9 mouse cellular contexts compared by ENCODE assay signal in genomic region chr12:99529687-99530411, GRCm38 (mm10). TPM values are rescaled to one million over a fixed set of nuclear protein-coding genes. Genes with fewer than 3 reads are reported as not detected.
DNase-seq lines count a peak whose midpoint lies in the region; ATAC-seq lines count a peak whose summit lies in the region.
"Had no signal": no experiment of that assay in that cellular context is flagged by ENCODE, and none has a peak within 500 bp of the region (broad histone marks: within the 10 kb centered on the region; RNA-seq: fewer than 3 reads in every experiment).

No protein-coding gene starts in this region.

- H3K36me3 ChIP-seq in embryonic facial prominence, embryonic 12.5 days = peaks cover 12% of the 10 kb centered on the region
- 0 out of 2 replicates have a peak, but pooled peaks cover 5% of the 10 kb centered on the region for H3K36me3 ChIP-seq in lung, embryonic 15.5 days
- H3K36me3 ChIP-seq in forebrain, embryonic 15.5 days = 0 out of 2 replicates have a peak, but pooled peaks cover 4% of the 10 kb centered on the region

- intact Hi-C loops in heart, postnatal 25 days (cut with DNase I) = no loop called here

- H3K4me1 ChIP-seq in embryonic facial prominence, embryonic 12.5 days = peaks cover 36% of the 10 kb centered on the region
- H3K4me1 ChIP-seq in lung, embryonic 15.5 days = peaks cover 40% of the 10 kb centered on the region
- H3K4me1 ChIP-seq in forebrain, embryonic 15.5 days = peaks cover 19% of the 10 kb centered on the region

- no peaks in the 10 kb centered on the region for H3K27me3 ChIP-seq in embryonic facial prominence, embryonic 12.5 days
- H3K27me3 ChIP-seq in lung, embryonic 15.5 days = no peaks in the 10 kb centered on the region
- no peaks in the 10 kb centered on the region for H3K27me3 ChIP-seq in forebrain, embryonic 15.5 days

- WGBS in embryonic facial prominence, embryonic 12.5 days = 40% methylated on average over 17 of the region's 17 CpGs
- 13% methylated on average over 17 of the region's 17 CpGs for WGBS in lung, embryonic 15.5 days
- 41% methylated on average over 17 of the region's 17 CpGs for WGBS in forebrain, embryonic 15.5 days

- H3K4me2 ChIP-seq in embryonic facial prominence, embryonic 12.5 days (replicated peaks) = no peak overlapping the region; the same call in 1 of the 2 replicates
- peak overlapping the region; percentile 38 for H3K4me2 ChIP-seq in lung, embryonic 15.5 days
- H3K4me2 ChIP-seq in forebrain, embryonic 15.5 days (replicated peaks) = no peak overlapping the region

- no peak overlapping the region for H3K4me3 ChIP-seq in embryonic facial prominence, embryonic 12.5 days
- no peak overlapping the region for H3K4me3 ChIP-seq in lung, embryonic 15.5 days
- no peak overlapping the region for H3K4me3 ChIP-seq in forebrain, embryonic 15.5 days

- H3K9me3 ChIP-seq in embryonic facial prominence, embryonic 12.5 days = no peaks in the 10 kb centered on the region
- no peaks in the 10 kb centered on the region for H3K9me3 ChIP-seq in lung, embryonic 15.5 days
- H3K9me3 ChIP-seq in forebrain, embryonic 15.5 days = no peaks in the 10 kb centered on the region

- ATAC-seq in embryonic facial prominence, embryonic 12.5 days (ENCODE audit: insufficient number of reproducible peaks, insufficient read depth, low FRiP score, low TSS enrichment) = 0 out of 2 replicates have a peak, but pooled peaks have one; percentile 54
- ATAC-seq in lung, embryonic 15.5 days (ENCODE audit: borderline replicate concordance, extremely low read depth, low FRiP score, low TSS enrichment) = peak; percentile 56; the same call in 1 of the 2 replicates
- ATAC-seq in forebrain, embryonic 15.5 days (replicated peaks) = no peak
- ATAC-seq: hindbrain, embryonic 16.5 days had no signal

- DNase-seq in embryo, embryonic 10 days (ENCODE audit: low spot score) = peak; percentile 62
- peak; percentile 26 for DNase-seq in heart, postnatal 25 days (ENCODE audit: low spot score)
- DNase-seq in natural killer cell, adult 2 months (ENCODE audit: low spot score in 2 of 2) = no peak
- no peak for DNase-seq in ovary, adult 18-20 months (ENCODE audit: low spot score)
- no peak for DNase-seq in adrenal gland, postnatal 10 days

- no peak overlapping the region for H3K9ac ChIP-seq in embryonic facial prominence, embryonic 12.5 days
- H3K9ac ChIP-seq in lung, embryonic 15.5 days = no peak overlapping the region
- no peak overlapping the region for H3K9ac ChIP-seq in forebrain, embryonic 15.5 days (replicated peaks)

- peak overlapping the region; percentile 56 for H3K27ac ChIP-seq in embryonic facial prominence, embryonic 12.5 days
- H3K27ac ChIP-seq in lung, embryonic 15.5 days = peak overlapping the region; percentile 87
- no peak overlapping the region for H3K27ac ChIP-seq in forebrain, embryonic 15.5 days (replicated peaks)

RNA-seq across cellular contexts. Expression of gene Foxn3, which starts 33.5 kb away (rescaled TPM):
- 101 and 110 TPM in 2 replicates for polyA plus RNA-seq in embryonic facial prominence, embryonic 12.5 days (2016; fragmentation: Nextera tagmentation; extraction: Ambion mirVana)
- total RNA-seq in heart, postnatal 25 days (2021) = 100 to 1,000 TPM; 115 to 120 TPM
- 60.9 and 63.5 TPM in 2 replicates for polyA plus RNA-seq in lung, embryonic 15.5 days (2015; fragmentation: Nextera tagmentation; extraction: Ambion mirVana)
- 86.4 and 90.5 TPM in 2 replicates for polyA plus RNA-seq in forebrain, embryonic 15.5 days (2015; fragmentation: Nextera tagmentation; extraction: Ambion mirVana)
- 10 to 100 TPM; 77.7 to 98.2 TPM for total RNA-seq in adrenal gland, postnatal 10 days (2021)

Comparison
In these comparisons a context has a peak if more than half of its experiments do, and no peak if none do; other contexts are left out.
1. DNase-seq: peak in embryo, embryonic 10 days (single experiment) and heart, postnatal 25 days (single experiment); none in natural killer cell, adult 2 months (0 of 2), ovary, adult 18-20 months (single experiment) and adrenal gland, postnatal 10 days (single experiment).